Mouse (Mus musculus): ENCODE measurements around the gene Usp30. TPM values are rescaled to one million over a fixed set of nuclear protein-coding genes. Genes with fewer than 3 reads are reported as not detected.

Usp30 gene
- total RNA-seq, 2 experiments from 2014 or later, result 37.8 to 39.0 TPM

GRCm38 (mm10) chr5:114161424-114161823, 96.2 kb downstream of the Usp30 start:
- Histone ChIP-seq H3K27ac (no peak overlapping the region), H3K4me3 (no peak overlapping the region)
- no peak for DNase-seq (ENCODE audit: low spot score in 2 of 2)
- TF ChIP-seq CTCF (conservative IDR thresholded peaks at IDR 0.05), result no peak

- no peak overlapping the region for H3K27ac ChIP-seq
- peak; percentile 55 for TF ChIP-seq CTCF (conservative IDR thresholded peaks at IDR 0.05)
- DNase-seq (ENCODE audit: low spot score in 2 of 2), result no peak
- H3K4me3 ChIP-seq, result no peak overlapping the region
Observed at GRCm38 (mm10) chr5:114162106-114162815, 97.0 kb downstream of the Usp30 start.

- TF ChIP-seq CTCF (conservative IDR thresholded peaks at IDR 0.05), result no peak
- peak overlapping the region; percentile 54 for H3K27ac ChIP-seq
- peak; percentile 24 to 27 for DNase-seq (ENCODE audit: low spot score in 2 of 2)
- no peak overlapping the region for H3K4me3 ChIP-seq
Observed at GRCm38 (mm10) chr5:114163117-114163696, 97.9 kb downstream of the Usp30 start.

- Histone ChIP-seq H3K27ac (no peak overlapping the region), H3K4me3 (no peak overlapping the region)
- no peak for DNase-seq (ENCODE audit: low spot score in 2 of 2)
- no peak for TF ChIP-seq CTCF (conservative IDR thresholded peaks at IDR 0.05)
Observed at GRCm38 (mm10) chr5:114170345-114170744, 105.1 kb downstream of the Usp30 start.

GRCm38 (mm10) chr5:114172936-114173335, 107.7 kb downstream of the Usp30 start:
- Histone ChIP-seq H3K4me3 (no peak overlapping the region), H3K27ac (no peak overlapping the region)
- no peak for DNase-seq (ENCODE audit: low spot score in 2 of 2)
- TF ChIP-seq CTCF (conservative IDR thresholded peaks at IDR 0.05), result no peak

- TF ChIP-seq CTCF (conservative IDR thresholded peaks at IDR 0.05), result peak; percentile 61
- no peak for DNase-seq (ENCODE audit: low spot score in 2 of 2)
- H3K27ac ChIP-seq, result no peak overlapping the region
- no peak overlapping the region for H3K4me3 ChIP-seq
Observed at GRCm38 (mm10) chr5:114173458-114173857, 108.2 kb downstream of the Usp30 start.

- TF ChIP-seq CTCF (conservative IDR thresholded peaks at IDR 0.05), result no peak
- H3K4me3 ChIP-seq, result no peak overlapping the region
- no peak for DNase-seq (ENCODE audit: low spot score in 2 of 2)
- H3K27ac ChIP-seq, result no peak overlapping the region
Observed at GRCm38 (mm10) chr5:114173877-114174581, 108.8 kb downstream of the Usp30 start.

Other genes starting within 250 kb of the Usp30 start
- 10 to 100 TPM; 28.3 to 28.8 TPM for gene Selplg, start 232.8 kb upstream of the Usp30 start, total RNA-seq (2021)
- 100 to 1,000 TPM in 1 of 2 experiments, 10 to 100 TPM in 1; 95.2 to 101 TPM for gene Coro1c, start 156.7 kb upstream of the Usp30 start, total RNA-seq (2021)
- 10 to 100 TPM; 25.8 to 28.1 TPM for gene Ssh1, start 71.6 kb upstream of the Usp30 start, total RNA-seq (2021)
- not detected for gene Dao, start 61.8 kb upstream of the Usp30 start, total RNA-seq (2021)
- 100 to 1,000 TPM; 170 to 182 TPM for gene Svop, start 26.1 kb downstream of the Usp30 start, total RNA-seq (2021)
- 1 to 10 TPM; 4.8 to 5.1 TPM for gene Alkbh2, start 62.8 kb downstream of the Usp30 start, total RNA-seq (2021)
- gene Ung, start 64.9 kb downstream of the Usp30 start, total RNA-seq (2021), result 1 to 10 TPM; 2.4 to 2.5 TPM
- gene Acacb, start 81.1 kb downstream of the Usp30 start, total RNA-seq (2021), result 1 to 10 TPM; 5.3 to 7.8 TPM
- gene Foxn4, start 208.3 kb downstream of the Usp30 start, total RNA-seq (2021), result not detected
- 1 to 10 TPM; 3.8 to 5.6 TPM for gene Myo1h, start 223.7 kb downstream of the Usp30 start, total RNA-seq (2021)